Mouse (Mus musculus) v-Abl transformed pro-B cells (cell line): Measurements from ENCODE around the gene Grid1.

ENCODE experiments used
- in situ Hi-C, 2 experiments: fragments of 400-800 bp; cut with MboI; formaldehyde crosslinking; loops; one replicate each; pipeline ENCODE4 v1.15.1; 2025; ENCODE audit not compliant: unreplicated experiment in 2 of 2

The Grid1 gene

DNA sequence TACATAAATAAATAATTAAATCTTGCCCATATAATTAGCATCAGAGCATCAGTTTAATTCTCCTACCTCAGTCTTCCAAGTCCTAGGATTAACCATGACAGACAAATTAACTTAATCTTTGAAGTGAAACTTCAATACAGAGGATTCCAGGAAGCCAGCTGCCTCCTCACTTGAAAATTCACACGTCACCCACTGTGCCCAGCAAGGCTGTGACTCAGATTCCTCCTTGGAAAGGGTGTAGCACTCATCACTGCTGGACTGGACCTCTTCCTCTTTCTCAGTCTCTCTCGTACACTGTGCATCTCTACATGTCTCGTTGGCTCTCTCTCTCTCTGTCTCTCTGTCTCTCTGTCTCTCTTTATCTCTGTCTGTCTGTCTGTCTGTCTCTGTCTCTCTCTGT is 153.0 kb downstream of the Grid1 start:
- in situ Hi-C loops = no loop called here

GRCm38 (mm10) chr14:34980756-34981155 is 160.8 kb downstream of the Grid1 start:
- in situ Hi-C loops = no loop called here

DNA sequence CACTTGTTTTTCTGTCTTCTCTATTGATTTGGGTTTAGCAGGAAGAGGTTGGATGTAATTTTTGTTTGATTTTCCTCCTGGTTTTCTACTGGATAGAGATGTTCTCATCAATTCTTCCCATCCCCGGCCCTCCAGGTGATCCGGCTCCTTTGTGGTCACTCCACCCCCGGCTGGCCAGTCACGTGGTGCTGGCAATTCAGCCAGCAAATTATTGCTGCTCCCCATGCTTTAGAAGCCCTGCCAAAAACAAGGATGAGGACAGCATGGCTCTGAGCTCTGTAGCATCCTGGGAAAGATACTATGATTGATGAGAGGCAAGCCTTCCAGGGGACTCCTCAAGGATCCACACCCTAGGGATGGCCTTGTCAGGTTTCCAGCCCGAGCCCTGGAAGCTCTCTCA is 169.2 kb downstream of the Grid1 start:
- in situ Hi-C loops = no loop called here

GRCm38 (mm10) chr14:35006736-35007135 is 186.8 kb downstream of the Grid1 start:
- in situ Hi-C loops = no loop called here

DNA sequence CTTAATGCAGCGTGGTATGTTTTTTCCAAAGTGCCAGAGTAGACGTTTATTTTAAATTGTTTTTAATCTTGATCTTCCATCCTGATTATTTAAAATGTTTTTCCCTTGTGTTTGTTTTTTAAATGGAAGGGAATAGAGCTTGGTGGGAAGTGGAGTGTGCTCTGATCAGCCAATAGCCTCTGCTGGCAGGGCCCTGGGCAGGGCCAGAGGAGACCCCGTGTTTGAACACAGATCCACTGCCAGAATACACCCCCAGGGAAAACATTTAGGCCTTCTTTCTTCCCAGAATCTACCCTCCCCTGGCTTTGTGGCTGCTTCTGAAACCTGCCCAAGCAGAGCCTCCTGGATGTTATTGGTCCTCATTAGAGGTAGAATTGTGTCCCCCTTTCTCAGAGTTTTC is 188.8 kb downstream of the Grid1 start:
- in situ Hi-C loops = no loop called here

DNA sequence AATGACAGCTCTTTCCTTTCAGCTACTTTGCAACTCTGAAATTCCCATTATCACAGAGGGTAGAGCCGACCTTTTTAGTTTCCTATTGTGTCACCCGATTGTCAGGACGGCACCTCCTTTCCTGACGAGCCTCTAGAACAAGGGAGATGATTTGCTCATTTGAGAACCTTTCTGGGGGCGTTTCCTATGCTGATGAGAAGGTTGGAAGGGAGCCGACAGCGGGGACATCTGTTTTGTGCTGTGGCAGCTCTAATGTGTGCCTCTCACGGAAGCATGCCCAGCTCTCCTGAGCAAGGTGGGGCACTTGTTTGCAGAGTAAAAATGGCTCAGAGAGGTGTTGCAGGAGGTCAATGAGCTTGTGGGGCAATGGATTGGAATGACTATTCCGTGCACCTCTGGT is 189.2 kb downstream of the Grid1 start:
- in situ Hi-C loops = no loop called here

- in situ Hi-C loops = no loop called here
These were observed 206.8 kb downstream of the Grid1 start for GRCm38 (mm10) chr14:35026686-35027085.

DNA sequence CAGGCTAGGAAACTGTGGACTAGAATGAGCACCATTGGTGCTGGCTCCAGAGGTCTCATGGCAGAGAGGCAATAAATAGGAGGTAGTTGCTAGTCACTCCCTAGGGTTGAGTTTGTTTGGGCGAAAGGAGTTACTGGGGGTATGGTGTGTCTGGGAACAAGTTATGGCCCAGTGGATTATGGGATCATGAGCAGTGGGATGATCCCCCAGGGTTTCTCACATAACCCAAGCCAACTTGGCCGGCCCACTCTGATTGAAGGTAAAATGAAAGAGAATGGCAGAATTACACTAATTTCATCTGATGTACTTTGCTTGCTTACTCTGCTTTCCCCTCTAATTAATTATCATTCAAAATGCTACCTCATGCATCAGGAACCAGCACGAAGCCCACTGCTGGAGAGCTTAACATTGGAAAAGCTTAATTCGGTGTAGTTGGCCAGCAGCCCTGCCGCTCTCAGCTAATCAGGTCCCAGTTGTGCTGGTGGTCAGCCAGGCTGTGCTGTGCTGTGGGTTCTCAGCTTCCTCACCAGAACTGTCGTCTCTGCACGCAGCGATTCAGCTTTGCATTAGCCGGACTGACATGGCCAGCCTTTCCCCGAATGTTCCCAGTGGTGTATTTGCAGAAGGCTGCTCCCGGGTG is 207.7 kb downstream of the Grid1 start:
- in situ Hi-C loops = no loop called here

DNA sequence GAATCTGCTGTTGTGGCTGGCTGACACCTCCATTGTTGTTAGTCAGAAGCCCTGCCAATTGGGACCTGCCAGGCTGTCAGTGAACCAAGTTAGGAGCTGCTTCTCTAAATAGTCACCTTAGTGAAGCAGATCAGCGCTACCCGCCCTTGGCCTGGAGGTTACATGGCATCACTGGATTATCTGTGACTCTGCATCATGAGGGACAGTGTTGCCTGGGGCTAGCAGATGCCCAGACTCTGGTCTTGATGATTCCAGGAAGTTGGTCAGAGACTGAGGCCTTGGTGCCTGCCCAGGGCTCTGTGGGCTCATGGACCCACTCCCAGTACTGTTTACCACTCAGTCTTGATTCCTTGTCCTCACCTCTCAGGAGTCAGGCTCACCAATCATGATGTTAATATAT is 209.7 kb downstream of the Grid1 start:
- in situ Hi-C loops = no loop called here

DNA sequence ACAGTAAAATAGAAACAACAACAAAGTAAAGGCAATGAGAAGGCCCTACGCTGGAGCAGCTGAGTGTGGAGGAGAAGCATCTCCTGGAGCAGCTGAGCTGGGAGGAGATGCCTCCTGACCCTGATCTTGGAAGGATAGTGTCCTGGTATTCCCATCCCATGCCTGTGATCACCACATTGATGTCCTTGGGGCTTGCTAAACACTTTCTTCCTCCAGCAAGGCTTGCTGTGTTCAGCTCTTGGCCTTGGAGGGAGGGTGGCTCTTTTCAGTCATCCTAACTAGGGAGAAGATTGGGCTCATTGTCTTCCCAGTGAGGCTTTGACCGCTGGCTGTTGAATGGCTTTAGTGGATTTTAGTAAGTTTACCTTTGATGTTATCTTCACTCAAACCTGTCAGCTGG is 210.4 kb downstream of the Grid1 start:
- in situ Hi-C loops = no loop called here

DNA sequence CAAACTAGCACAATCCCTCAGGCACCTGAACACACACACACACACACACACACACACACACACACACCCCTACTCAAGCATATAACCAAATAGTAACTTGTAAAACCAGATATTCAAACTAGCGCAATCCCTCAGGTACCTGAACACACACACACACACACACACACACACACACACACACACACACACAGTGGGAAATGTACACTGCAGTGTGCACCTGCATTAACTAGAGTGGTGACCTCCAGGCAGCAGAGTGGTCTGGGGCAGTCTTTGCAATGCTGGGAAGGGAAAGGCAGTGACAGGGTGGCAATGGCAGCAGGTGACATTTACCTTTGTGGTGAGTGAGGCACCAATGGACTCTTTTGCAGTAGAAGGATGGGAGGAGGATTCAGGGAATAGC is 212.4 kb downstream of the Grid1 start:
- in situ Hi-C loops = no loop called here

DNA sequence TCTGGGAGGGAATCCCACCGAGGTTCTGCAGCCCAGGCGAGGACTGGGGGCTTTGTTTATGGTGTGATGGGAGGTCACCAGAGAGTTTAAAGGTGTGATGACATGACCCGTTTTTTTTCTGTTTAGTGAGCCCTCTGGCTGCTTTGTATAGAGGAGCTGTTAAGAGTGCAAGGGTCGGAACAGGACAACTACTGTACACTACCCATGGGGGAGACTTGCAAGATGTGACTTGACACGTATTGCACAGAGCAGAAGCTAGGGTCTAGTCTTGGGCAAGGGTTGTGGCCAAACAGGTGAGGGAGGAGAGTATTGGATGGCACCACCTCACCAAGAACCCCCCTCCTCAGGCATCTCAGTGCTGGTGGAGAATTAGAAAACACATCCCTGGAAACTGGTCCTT is 224.4 kb downstream of the Grid1 start:
- in situ Hi-C loops = no loop called here

GRCm38 (mm10) chr14:35044918-35045698 is 225.2 kb downstream of the Grid1 start:
- in situ Hi-C loops = no loop called here

GRCm38 (mm10) chr14:35049231-35049630 is 229.3 kb downstream of the Grid1 start:
- in situ Hi-C loops = no loop called here

DNA sequence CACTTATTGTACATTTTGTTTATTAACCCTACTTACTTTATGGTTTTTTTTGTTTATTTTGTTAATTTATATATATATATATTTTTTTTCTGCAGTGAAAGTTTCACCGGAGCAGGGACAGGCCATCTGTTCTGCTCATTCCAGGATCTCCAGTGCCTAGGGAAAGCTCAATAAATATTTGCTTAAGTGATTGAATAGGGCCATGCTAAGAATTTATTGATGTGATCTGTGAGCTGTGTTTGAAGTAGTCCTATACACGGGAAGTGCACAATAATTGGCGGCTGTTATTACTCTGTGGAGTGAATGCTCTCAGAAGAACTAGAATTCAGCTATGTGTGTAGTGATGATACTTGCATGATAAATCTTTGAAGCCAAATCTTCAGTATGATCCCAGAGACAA is 234.2 kb downstream of the Grid1 start:
- in situ Hi-C loops = no loop called here

DNA sequence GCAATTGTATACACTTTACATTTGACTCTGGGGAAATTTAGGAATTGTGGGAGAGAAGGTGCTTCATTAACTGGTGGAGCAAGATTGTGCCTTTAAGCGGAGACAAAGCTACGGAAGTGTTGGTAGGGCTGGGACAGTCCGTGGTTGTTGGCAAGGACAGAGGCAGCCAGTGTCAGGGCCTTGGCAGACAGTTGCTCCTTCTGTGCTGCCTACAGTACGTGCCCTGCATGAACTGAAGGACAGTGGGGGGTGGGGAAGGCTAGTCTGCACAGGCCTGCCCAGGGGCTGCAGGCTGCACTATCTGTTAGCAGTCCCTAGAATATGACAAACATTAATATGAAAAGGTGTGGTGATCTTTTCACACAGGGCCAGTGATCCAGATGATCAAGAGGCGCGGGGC is 254.7 kb downstream of the Grid1 start:
- in situ Hi-C loops = no loop called here

DNA sequence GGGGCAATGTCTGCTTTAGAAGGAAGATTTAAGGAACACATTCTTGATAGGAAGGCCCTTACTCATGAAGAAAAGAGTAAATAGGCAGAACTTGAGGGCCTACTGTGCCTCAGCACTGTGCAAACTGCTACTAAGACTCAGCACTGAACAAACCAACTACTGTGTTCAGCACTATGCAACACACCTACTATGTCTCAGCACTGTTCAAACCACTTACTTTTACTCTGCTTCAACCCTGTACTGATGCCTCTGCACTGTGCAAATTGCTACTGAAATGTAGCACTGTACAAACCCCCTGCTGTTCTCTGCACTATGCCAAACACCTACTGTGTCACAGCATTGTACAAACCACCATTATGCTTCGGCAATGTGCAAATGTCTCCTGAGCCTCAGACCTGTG is 260.0 kb downstream of the Grid1 start:
- in situ Hi-C loops = no loop called here

DNA sequence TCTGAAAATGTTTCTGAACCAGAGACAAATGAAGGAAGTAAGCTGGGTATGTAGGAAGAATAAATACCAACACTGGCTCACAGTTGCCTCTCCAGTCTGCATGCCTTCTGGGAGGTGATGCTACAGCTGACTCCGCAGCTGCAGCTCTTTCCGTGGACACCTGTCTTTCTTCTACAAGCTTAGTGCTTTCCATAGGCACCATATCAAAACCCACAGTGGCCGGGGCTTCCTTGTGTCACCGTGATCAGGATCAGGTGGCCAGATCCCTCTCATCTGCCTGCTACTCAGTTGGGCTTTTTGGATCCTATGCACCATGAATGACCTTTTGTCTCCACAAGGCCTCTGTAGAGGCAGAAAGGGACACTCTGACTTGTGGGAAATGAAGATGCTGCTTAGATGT is 272.7 kb downstream of the Grid1 start:
- in situ Hi-C loops = no loop called here

- in situ Hi-C loops = no loop called here
These were observed 273.8 kb downstream of the Grid1 start for GRCm38 (mm10) chr14:35093561-35094186.

GRCm38 (mm10) chr14:35095506-35096059 is 275.7 kb downstream of the Grid1 start:
- in situ Hi-C loops = no loop called here

DNA sequence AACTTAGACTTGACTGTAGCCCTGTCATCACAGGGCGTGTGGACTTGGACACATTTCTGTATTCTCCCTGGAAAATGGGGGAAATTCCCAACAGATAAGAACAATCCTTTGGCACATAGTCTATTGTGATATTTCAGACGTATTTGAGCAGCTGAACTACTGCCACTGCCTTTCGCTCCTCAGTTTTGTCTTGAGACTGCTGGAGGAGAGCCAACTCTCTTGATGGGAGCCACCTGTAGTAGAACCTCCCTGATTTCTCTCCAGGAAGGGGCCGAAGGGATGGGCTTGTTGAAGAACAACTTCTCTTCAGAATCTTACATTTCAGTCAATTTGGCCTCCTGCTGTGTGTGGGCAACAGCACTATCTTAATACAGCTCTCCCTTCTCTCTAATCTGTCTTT is 276.2 kb downstream of the Grid1 start:
- in situ Hi-C loops = no loop called here

GRCm38 (mm10) chr14:35097166-35097565 is 277.3 kb downstream of the Grid1 start:
- in situ Hi-C loops = no loop called here
